Mouse (Mus musculus): ENCODE results near the gene Zfp472. TPM values are rescaled to one million over a fixed set of nuclear protein-coding genes. Genes with fewer than 3 reads are reported as not detected.

Gene Zfp472
- total RNA-seq (2014; fragmentation: Nextera tagmentation) = 13.4 and 16.8 TPM in 2 replicates
- total RNA-seq (2017) = 16.5 and 20.0 TPM in 2 replicates

GRCm38 (mm10) chr17:32965623-32966290, at the start of gene Zfp472:
Zfp472 (plus strand) TSS chr17:32965814.
- ATAC-seq (replicated peaks; ENCODE audit: low FRiP score, low TSS enrichment, poor library complexity, severe bottlenecking) = peak; percentile 98

GRCm38 (mm10) chr17:32916075-32916474, 49.5 kb upstream of the Zfp472 start:
- ATAC-seq (replicated peaks; ENCODE audit: low FRiP score, low TSS enrichment, poor library complexity, severe bottlenecking) = no peak

GRCm38 (mm10) chr17:32917131-32917530, 48.5 kb upstream of the Zfp472 start, which contains the start of gene Cyp4f14:
Cyp4f14 (minus strand) TSS chr17:32917342.
- ATAC-seq (replicated peaks; ENCODE audit: low FRiP score, low TSS enrichment, poor library complexity, severe bottlenecking) = no peak

- no peak for ATAC-seq (replicated peaks; ENCODE audit: low FRiP score, low TSS enrichment, poor library complexity, severe bottlenecking)
Observed at GRCm38 (mm10) chr17:32919123-32919522, 46.5 kb upstream of the Zfp472 start.

- ATAC-seq (replicated peaks; ENCODE audit: low FRiP score, low TSS enrichment, poor library complexity, severe bottlenecking) = no peak
Observed at GRCm38 (mm10) chr17:32923681-32924080, 41.9 kb upstream of the Zfp472 start.

- peak; percentile 92 for ATAC-seq (replicated peaks; ENCODE audit: low FRiP score, low TSS enrichment, poor library complexity, severe bottlenecking)
Observed at GRCm38 (mm10) chr17:32924658-32925312, 40.8 kb upstream of the Zfp472 start.

- ATAC-seq (replicated peaks; ENCODE audit: low FRiP score, low TSS enrichment, poor library complexity, severe bottlenecking) = no peak
Observed at GRCm38 (mm10) chr17:32927803-32928202, 37.8 kb upstream of the Zfp472 start.

GRCm38 (mm10) chr17:32939831-32940230, 25.8 kb upstream of the Zfp472 start:
- ATAC-seq (replicated peaks; ENCODE audit: low FRiP score, low TSS enrichment, poor library complexity, severe bottlenecking) = no peak

- ATAC-seq (replicated peaks; ENCODE audit: low FRiP score, low TSS enrichment, poor library complexity, severe bottlenecking) = no peak
Observed at GRCm38 (mm10) chr17:32943661-32944060, 22.0 kb upstream of the Zfp472 start.

GRCm38 (mm10) chr17:32944402-32945035, 21.1 kb upstream of the Zfp472 start:
- ATAC-seq (replicated peaks; ENCODE audit: low FRiP score, low TSS enrichment, poor library complexity, severe bottlenecking) = peak; percentile 51; the same call in 1 of the 2 replicates

- peak; percentile 15 for ATAC-seq (replicated peaks; ENCODE audit: low FRiP score, low TSS enrichment, poor library complexity, severe bottlenecking)
Observed at GRCm38 (mm10) chr17:32946716-32947115, 18.9 kb upstream of the Zfp472 start.

GRCm38 (mm10) chr17:32947215-32947914, 18.2 kb upstream of the Zfp472 start, which contains the start of gene Cyp4f13:
Cyp4f13 (minus strand) TSS chr17:32947402.
- ATAC-seq (replicated peaks; ENCODE audit: low FRiP score, low TSS enrichment, poor library complexity, severe bottlenecking) = peak; percentile 94

GRCm38 (mm10) chr17:32950136-32950535, 15.5 kb upstream of the Zfp472 start:
- no peak for ATAC-seq (replicated peaks; ENCODE audit: low FRiP score, low TSS enrichment, poor library complexity, severe bottlenecking)

GRCm38 (mm10) chr17:32951006-32951405, 14.6 kb upstream of the Zfp472 start:
- no peak for ATAC-seq (replicated peaks; ENCODE audit: low FRiP score, low TSS enrichment, poor library complexity, severe bottlenecking)

- peak; percentile 53; the same call in 1 of the 2 replicates for ATAC-seq (replicated peaks; ENCODE audit: low FRiP score, low TSS enrichment, poor library complexity, severe bottlenecking)
Observed at GRCm38 (mm10) chr17:32951441-32951840, 14.2 kb upstream of the Zfp472 start.

GRCm38 (mm10) chr17:32965253-32965622, 376 bp upstream of the Zfp472 start:
- ATAC-seq (replicated peaks; ENCODE audit: low FRiP score, low TSS enrichment, poor library complexity, severe bottlenecking) = no peak

- no peak for ATAC-seq (replicated peaks; ENCODE audit: low FRiP score, low TSS enrichment, poor library complexity, severe bottlenecking)
Observed at GRCm38 (mm10) chr17:32981361-32981760, 15.7 kb downstream of the Zfp472 start.

- no peak for ATAC-seq (replicated peaks; ENCODE audit: low FRiP score, low TSS enrichment, poor library complexity, severe bottlenecking)
Observed at GRCm38 (mm10) chr17:32986301-32986700, 20.7 kb downstream of the Zfp472 start.

GRCm38 (mm10) chr17:32991965-32992698, 26.5 kb downstream of the Zfp472 start:
- no peak for ATAC-seq (replicated peaks; ENCODE audit: low FRiP score, low TSS enrichment, poor library complexity, severe bottlenecking)

Measured in megakaryocyte-erythroid progenitor cell, adult 5-6 weeks (primary cell).